Mouse (Mus musculus): ENCODE results near the gene Prrt1.

The Prrt1 gene

GRCm38 (mm10) chr17:34629796-34630603 lies 667 bp downstream of the Prrt1 start:
- no peak for DNase-seq

- no peak for DNase-seq
Measured at GRCm38 (mm10) chr17:34630761-34631301, 1.5 kb downstream of the Prrt1 start.

- DNase-seq: no peak
Measured at GRCm38 (mm10) chr17:34631647-34632046, 2.3 kb downstream of the Prrt1 start.

- DNase-seq: peak; percentile 55
Measured at GRCm38 (mm10) chr17:34632261-34632691, 2.9 kb downstream of the Prrt1 start.

- DNase-seq: no peak
Measured at GRCm38 (mm10) chr17:34635671-34636070, 6.3 kb downstream of the Prrt1 start.

GRCm38 (mm10) chr17:34637459-34637858 lies 8.1 kb downstream of the Prrt1 start:
- no peak for DNase-seq

GRCm38 (mm10) chr17:34639461-34640255 lies 10.3 kb downstream of the Prrt1 start:
- no peak for DNase-seq

- DNase-seq: no peak
Measured at GRCm38 (mm10) chr17:34640778-34641601, 11.7 kb downstream of the Prrt1 start.

- DNase-seq: no peak
Measured at GRCm38 (mm10) chr17:34641945-34642344, 12.6 kb downstream of the Prrt1 start.

GRCm38 (mm10) chr17:34643379-34643778 lies 14.0 kb downstream of the Prrt1 start:
- no peak for DNase-seq

GRCm38 (mm10) chr17:34643944-34644343 lies 14.6 kb downstream of the Prrt1 start:
- DNase-seq: no peak

- DNase-seq: peak; percentile 88
Measured at GRCm38 (mm10) chr17:34644608-34645007, 15.3 kb downstream of the Prrt1 start, which contains the start of gene Fkbpl. Gene Fkbpl (plus strand): TSS chr17:34644764.

GRCm38 (mm10) chr17:34645256-34645829 lies 16.0 kb downstream of the Prrt1 start:
- no peak for DNase-seq

GRCm38 (mm10) chr17:34645831-34646511 lies 16.6 kb downstream of the Prrt1 start:
- no peak for DNase-seq

GRCm38 (mm10) chr17:34646906-34647787 lies 17.8 kb downstream of the Prrt1 start, which contains the start of gene Atf6b:
Gene Atf6b (plus strand): TSS chr17:34647146.
- DNase-seq: peak; percentile 88

- DNase-seq: no peak
Measured at GRCm38 (mm10) chr17:34648141-34648890, 19.0 kb downstream of the Prrt1 start.

GRCm38 (mm10) chr17:34649106-34649864 lies 20.0 kb downstream of the Prrt1 start:
- no peak for DNase-seq

GRCm38 (mm10) chr17:34650781-34651180 lies 21.4 kb downstream of the Prrt1 start:
- DNase-seq: no peak
